ENCODE assay signal across 11 mouse cellular contexts in the genomic region with DNA sequence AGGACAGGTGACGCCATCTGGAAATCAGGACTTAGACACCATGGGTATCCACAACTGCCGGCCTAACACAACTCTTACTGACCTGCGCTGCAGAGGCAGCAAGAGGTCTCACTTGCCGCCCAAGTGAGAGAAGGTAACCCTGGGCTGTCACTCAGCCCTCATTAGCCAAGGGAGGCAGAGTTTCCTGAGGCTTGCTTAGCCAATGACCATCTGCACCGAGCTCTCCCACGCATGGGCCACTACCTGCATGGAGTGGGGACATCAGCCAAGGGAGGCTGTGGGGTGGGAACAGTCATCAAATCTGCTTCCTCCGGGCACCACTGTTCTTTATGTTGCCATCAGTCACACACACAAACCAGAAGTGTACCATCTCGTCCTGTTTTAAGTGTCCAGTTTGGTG. TPM values are rescaled to one million over a fixed set of nuclear protein-coding genes. Genes with fewer than 3 reads are reported as not detected.
DNase-seq lines count a peak whose midpoint lies in the region; ATAC-seq and TF ChIP-seq lines count a peak whose summit lies in the region.
"Had no signal": no experiment of that assay in that cellular context is flagged by ENCODE, and none has a peak within 500 bp of the region (broad histone marks: within the 10 kb centered on the region; RNA-seq: fewer than 3 reads in every experiment).

No protein-coding gene starts in this region.

- H3K27me3 ChIP-seq in forebrain, embryonic 12.5 days: no peaks in the 10 kb centered on the region
- no peaks in the 10 kb centered on the region for H3K27me3 ChIP-seq in forebrain, embryonic 14.5 days (replicated peaks; ENCODE audit: control insufficient read depth, insufficient read depth, low read length)
- H3K27me3 ChIP-seq in midbrain, embryonic 10.5 days (ENCODE audit: low read depth, poor library complexity, severe bottlenecking): no peaks in the 10 kb centered on the region
- no peaks in the 10 kb centered on the region for H3K27me3 ChIP-seq in midbrain, postnatal 0 days (ENCODE audit: insufficient read depth, low read length)
- no peaks in the 10 kb centered on the region for H3K27me3 ChIP-seq in midbrain, embryonic 16.5 days (ENCODE audit: control insufficient read depth, insufficient read depth, low read depth, low read length)
- H3K27me3 ChIP-seq: hindbrain, embryonic 12.5 days; intestine, embryonic 15.5 days; limb, embryonic 12.5 days; liver, embryonic 15.5 days had no signal

- DNase-seq in forebrain, embryonic 14.5 days (ENCODE audit: low spot score): no peak
- no peak for DNase-seq in midbrain, embryonic 10.5 days (ENCODE audit: low spot score)
- DNase-seq in midbrain, postnatal 0 days (ENCODE audit: low spot score): no peak
- peak; percentile 53 to 70 for DNase-seq in cerebellum, postnatal 10 days
- no peak for DNase-seq in T-cell, adult 2 months (ENCODE audit: low spot score)

- no peak overlapping the region for H3K9ac ChIP-seq in forebrain, embryonic 12.5 days
- no peak overlapping the region; the same call in none of the 2 replicates for H3K9ac ChIP-seq in forebrain, embryonic 14.5 days (ENCODE audit: low read length)
- H3K9ac ChIP-seq in midbrain, postnatal 0 days (replicated peaks; ENCODE audit: low read length, poor library complexity, severe bottlenecking): no peak overlapping the region
- no peak overlapping the region for H3K9ac ChIP-seq in midbrain, embryonic 16.5 days (ENCODE audit: low read depth, low read length)
- H3K9ac ChIP-seq: hindbrain, embryonic 12.5 days; intestine, embryonic 15.5 days; limb, embryonic 12.5 days; liver, embryonic 15.5 days had no signal

- peaks cover 16% of the 10 kb centered on the region for H3K4me1 ChIP-seq in forebrain, embryonic 12.5 days
- no peaks in the 10 kb centered on the region for H3K4me1 ChIP-seq in forebrain, embryonic 14.5 days (ENCODE audit: control insufficient read depth, insufficient read depth, low read length)
- H3K4me1 ChIP-seq in midbrain, embryonic 10.5 days: peaks cover 34% of the 10 kb centered on the region
- no peaks in the 10 kb centered on the region for H3K4me1 ChIP-seq in midbrain, postnatal 0 days (ENCODE audit: insufficient read depth, low read length)
- H3K4me1 ChIP-seq in midbrain, embryonic 16.5 days (ENCODE audit: control insufficient read depth, insufficient read depth, low read length): 0 out of 2 replicates have a peak, but pooled peaks cover 3% of the 10 kb centered on the region
- H3K4me1 ChIP-seq: liver, embryonic 15.5 days had no signal

- H3K4me2 ChIP-seq in forebrain, embryonic 12.5 days: no peak overlapping the region
- H3K4me2 ChIP-seq in forebrain, embryonic 14.5 days (ENCODE audit: low read length): no peak overlapping the region
- no peak overlapping the region for H3K4me2 ChIP-seq in midbrain, postnatal 0 days (ENCODE audit: low read depth, low read length, poor library complexity, severe bottlenecking)
- H3K4me2 ChIP-seq in midbrain, embryonic 16.5 days (ENCODE audit: low read length): no peak overlapping the region
- H3K4me2 ChIP-seq: hindbrain, embryonic 12.5 days; intestine, embryonic 15.5 days; limb, embryonic 12.5 days; liver, embryonic 15.5 days had no signal

- no peak for TF ChIP-seq CTCF in midbrain, postnatal 0 days (IDR thresholded peaks at IDR 0.05)

- H3K9me3 ChIP-seq in forebrain, embryonic 12.5 days: no peaks in the 10 kb centered on the region
- H3K9me3 ChIP-seq in forebrain, embryonic 14.5 days (replicated peaks; ENCODE audit: control insufficient read depth, low read length): no peaks in the 10 kb centered on the region
- H3K9me3 ChIP-seq in midbrain, embryonic 10.5 days (replicated peaks): no peaks in the 10 kb centered on the region
- no peaks in the 10 kb centered on the region for H3K9me3 ChIP-seq in midbrain, postnatal 0 days (ENCODE audit: low read length)
- no peaks in the 10 kb centered on the region for H3K9me3 ChIP-seq in midbrain, embryonic 16.5 days (replicated peaks; ENCODE audit: control insufficient read depth, low read length, poor library complexity, severe bottlenecking)
- H3K9me3 ChIP-seq: hindbrain, embryonic 12.5 days; intestine, embryonic 15.5 days; limb, embryonic 12.5 days; liver, embryonic 15.5 days had no signal

- no peaks in the 10 kb centered on the region for H3K36me3 ChIP-seq in forebrain, embryonic 12.5 days (replicated peaks)
- H3K36me3 ChIP-seq in forebrain, embryonic 14.5 days (ENCODE audit: control insufficient read depth, insufficient read depth, low read length): no peaks in the 10 kb centered on the region
- H3K36me3 ChIP-seq in midbrain, embryonic 10.5 days: peaks cover 9% of the 10 kb centered on the region
- peaks cover 5% of the 10 kb centered on the region; the same call in 1 of the 2 replicates for H3K36me3 ChIP-seq in midbrain, postnatal 0 days (ENCODE audit: insufficient read depth, low read length)
- no peaks in the 10 kb centered on the region for H3K36me3 ChIP-seq in midbrain, embryonic 16.5 days (ENCODE audit: control insufficient read depth, insufficient read depth, low read length)
- H3K36me3 ChIP-seq: intestine, embryonic 15.5 days; liver, embryonic 15.5 days had no signal

- H3K4me3 ChIP-seq in forebrain, embryonic 12.5 days (replicated peaks): no peak overlapping the region
- no peak overlapping the region for H3K4me3 ChIP-seq in forebrain, embryonic 14.5 days (ENCODE audit: low read depth, low read length)
- no peak overlapping the region for H3K4me3 ChIP-seq in midbrain, embryonic 10.5 days
- no peak overlapping the region for H3K4me3 ChIP-seq in midbrain, postnatal 0 days (ENCODE audit: low read depth, low read length)
- H3K4me3 ChIP-seq in midbrain, embryonic 16.5 days (ENCODE audit: low read depth, low read length): no peak overlapping the region
- H3K4me3 ChIP-seq: hindbrain, embryonic 12.5 days; intestine, embryonic 15.5 days; limb, embryonic 12.5 days; liver, embryonic 15.5 days had no signal

- WGBS in forebrain, embryonic 12.5 days: 84% methylated on average over 8 of the region's 8 CpGs
- 87% methylated on average over 8 of the region's 8 CpGs for WGBS in forebrain, embryonic 14.5 days
- WGBS in midbrain, embryonic 10.5 days: 85% methylated on average over 8 of the region's 8 CpGs
- WGBS in midbrain, postnatal 0 days: 88% methylated on average over 8 of the region's 8 CpGs
- 83% methylated on average over 8 of the region's 8 CpGs for WGBS in midbrain, embryonic 16.5 days

- H3K27ac ChIP-seq in forebrain, embryonic 12.5 days: no peak overlapping the region
- no peak overlapping the region for H3K27ac ChIP-seq in forebrain, embryonic 14.5 days (ENCODE audit: low read depth, low read length)
- peak overlapping the region; percentile 56 for H3K27ac ChIP-seq in midbrain, embryonic 10.5 days (replicated peaks)
- H3K27ac ChIP-seq in midbrain, postnatal 0 days (ENCODE audit: low read depth, low read length): no peak overlapping the region
- no peak overlapping the region for H3K27ac ChIP-seq in midbrain, embryonic 16.5 days (ENCODE audit: low read length)
- H3K27ac ChIP-seq: hindbrain, embryonic 12.5 days; liver, embryonic 15.5 days had no signal

- 0 out of 2 replicates have a peak, but pooled peaks have one; percentile 7 for ATAC-seq in forebrain, embryonic 12.5 days (ENCODE audit: low FRiP score)
- ATAC-seq in forebrain, embryonic 14.5 days: no peak
- no peak for ATAC-seq in midbrain, postnatal 0 days (ENCODE audit: low FRiP score)
- 0 out of 2 replicates have a peak, but pooled peaks have one; percentile 21 for ATAC-seq in midbrain, embryonic 16.5 days

RNA-seq across cellular contexts. Expression of gene Morn1, which starts 9.6 kb away (rescaled TPM):
- 6.9 and 7.0 TPM in 2 replicates for polyA plus RNA-seq in forebrain, embryonic 12.5 days (2016; fragmentation: Nextera tagmentation; extraction: Ambion mirVana)
- 7.1 and 10.6 TPM in 2 replicates for polyA plus RNA-seq in forebrain, embryonic 14.5 days (2014; fragmentation: Nextera tagmentation; extraction: Ambion mirVana)
- polyA plus RNA-seq in midbrain, embryonic 10.5 days (2016; fragmentation: Nextera tagmentation; extraction: Ambion mirVana): 5.1 and 6.2 TPM in 2 replicates
- total RNA-seq in midbrain, postnatal 0 days (2014; rRNA removed): 3.3 and 8.5 TPM in 2 replicates
- 8.6 and 8.9 TPM in 2 replicates for polyA plus RNA-seq in midbrain, postnatal 0 days (2015; fragmentation: Nextera tagmentation; extraction: Ambion mirVana)
- polyA plus RNA-seq in midbrain, embryonic 16.5 days (2015; fragmentation: Nextera tagmentation; extraction: Ambion mirVana): 7.3 and 8.9 TPM in 2 replicates

RNA-seq across cellular contexts. Expression of gene Rer1, which starts 9.8 kb away (rescaled TPM):
- polyA plus RNA-seq in forebrain, embryonic 12.5 days (2016; fragmentation: Nextera tagmentation; extraction: Ambion mirVana): 128 and 129 TPM in 2 replicates
- polyA plus RNA-seq in forebrain, embryonic 14.5 days (2014; fragmentation: Nextera tagmentation; extraction: Ambion mirVana): 161 and 163 TPM in 2 replicates
- polyA plus RNA-seq in midbrain, embryonic 10.5 days (2016; fragmentation: Nextera tagmentation; extraction: Ambion mirVana): 137 and 147 TPM in 2 replicates
- total RNA-seq in midbrain, postnatal 0 days (2014; rRNA removed): 91.4 and 104 TPM in 2 replicates
- 132 and 133 TPM in 2 replicates for polyA plus RNA-seq in midbrain, postnatal 0 days (2015; fragmentation: Nextera tagmentation; extraction: Ambion mirVana)
- 121 and 124 TPM in 2 replicates for polyA plus RNA-seq in midbrain, embryonic 16.5 days (2015; fragmentation: Nextera tagmentation; extraction: Ambion mirVana)

RNA-seq across cellular contexts. Expression of gene Pex10, which starts 29.2 kb away (rescaled TPM):
- 17.2 and 19.3 TPM in 2 replicates for polyA plus RNA-seq in forebrain, embryonic 12.5 days (2016; fragmentation: Nextera tagmentation; extraction: Ambion mirVana)
- 4.2 and 4.9 TPM in 2 replicates for polyA plus RNA-seq in forebrain, embryonic 14.5 days (2014; fragmentation: Nextera tagmentation; extraction: Ambion mirVana)
- polyA plus RNA-seq in midbrain, embryonic 10.5 days (2016; fragmentation: Nextera tagmentation; extraction: Ambion mirVana): 21.0 and 21.1 TPM in 2 replicates
- 12.2 and 14.0 TPM in 2 replicates for total RNA-seq in midbrain, postnatal 0 days (2014; rRNA removed)
- 15.2 and 15.7 TPM in 2 replicates for polyA plus RNA-seq in midbrain, postnatal 0 days (2015; fragmentation: Nextera tagmentation; extraction: Ambion mirVana)
- 22.2 and 22.8 TPM in 2 replicates for polyA plus RNA-seq in midbrain, embryonic 16.5 days (2015; fragmentation: Nextera tagmentation; extraction: Ambion mirVana)

RNA-seq across cellular contexts. Expression of gene Plch2, which starts 39.4 kb away (rescaled TPM):
- polyA plus RNA-seq in forebrain, embryonic 12.5 days (2016; fragmentation: Nextera tagmentation; extraction: Ambion mirVana): 4.2 and 5.3 TPM in 2 replicates
- 6.2 and 7.4 TPM in 2 replicates for polyA plus RNA-seq in forebrain, embryonic 14.5 days (2014; fragmentation: Nextera tagmentation; extraction: Ambion mirVana)
- 0.57 and 0.72 TPM in 2 replicates for polyA plus RNA-seq in midbrain, embryonic 10.5 days (2016; fragmentation: Nextera tagmentation; extraction: Ambion mirVana)
- 49.8 and 51.1 TPM in 2 replicates for total RNA-seq in midbrain, postnatal 0 days (2014; rRNA removed)
- polyA plus RNA-seq in midbrain, postnatal 0 days (2015; fragmentation: Nextera tagmentation; extraction: Ambion mirVana): 21.1 and 21.7 TPM in 2 replicates
- 23.3 and 25.4 TPM in 2 replicates for polyA plus RNA-seq in midbrain, embryonic 16.5 days (2015; fragmentation: Nextera tagmentation; extraction: Ambion mirVana)
- polyA plus RNA-seq: liver, embryonic 15.5 days had no signal

Comparison
In these comparisons a context has a peak if more than half of its experiments do, and no peak if none do; other contexts are left out.
1. ATAC-seq: peak in forebrain, embryonic 12.5 days (single experiment) and midbrain, embryonic 16.5 days (single experiment); none in forebrain, embryonic 14.5 days (single experiment) and midbrain, postnatal 0 days (single experiment).
2. DNase-seq: peak in cerebellum, postnatal 10 days (2 of 2); none in forebrain, embryonic 14.5 days (single experiment), midbrain, embryonic 10.5 days (single experiment), midbrain, postnatal 0 days (single experiment) and T-cell, adult 2 months (single experiment).